Mouse (Mus musculus) CH12.LX (cell line): Measurements from ENCODE around the gene Blvra. TPM values are rescaled to one million over a fixed set of nuclear protein-coding genes. Genes with fewer than 3 reads are reported as not detected.

Experiments used
- DNase-seq: peaks from one replicate; pipeline ENCODE4 v3.0.0-alpha.2; 2013; ENCODE audit errors: extremely low read depth
- H3K27ac ChIP-seq: 2 replicates; pipeline ENCODE4 v1.5.1; 2012; ENCODE audit warnings: low read depth, mild to moderate bottlenecking, control low read depth, moderate library complexity; ENCODE audit not compliant: insufficient read depth
- H3K27me3 ChIP-seq: replicated peaks from 2 replicates; pipeline ENCODE3; 2012; ENCODE audit warnings: inconsistent platforms
- H3K36me3 ChIP-seq, 2 experiments: replicated peaks in 1 of 2; 2 replicates each; pipeline versions ENCODE3 to v1.6.1; 2012; ENCODE audit warnings: inconsistent platforms in 1 of 2, low read length in 1 of 2, mild to moderate bottlenecking in 1 of 2, mixed read lengths in 1 of 2, moderate library complexity in 1 of 2; ENCODE audit not compliant: control insufficient read depth in 1 of 2, insufficient read depth in 1 of 2
- H3K4me1 ChIP-seq, 2 experiments: 2 replicates each; pipeline ENCODE4 v1.6.1; 2012; ENCODE audit warnings: inconsistent platforms in 1 of 2, moderate library complexity in 1 of 2; ENCODE audit not compliant: insufficient read depth in 2 of 2, control insufficient read depth in 1 of 2
- H3K4me2 ChIP-seq: 2 replicates; pipeline ENCODE4 v1.6.1; 2012; ENCODE audit warnings: low read depth, mild to moderate bottlenecking, control low read depth; ENCODE audit not compliant: poor library complexity, insufficient read depth, severe bottlenecking
- H3K4me3 ChIP-seq, 3 experiments: fragments of 150-350 bp in 1 of 3; sonication (generic) in 1 of 3; replicated peaks in 1 of 3; 2 replicates each; pipeline versions ENCODE3 to v1.5.1; 2011 to 2012; ENCODE audit warnings: low read depth in 2 of 3, low read length in 2 of 3, mild to moderate bottlenecking in 2 of 3, moderate library complexity in 2 of 3, control low read depth in 1 of 3, improper control_type of control experiment in 1 of 3, inconsistent platforms in 1 of 3, mixed read lengths in 1 of 3; ENCODE audit not compliant: poor library complexity in 1 of 3
- H3K79me2 ChIP-seq: replicated peaks from 2 replicates; pipeline ENCODE4 v1.6.1; 2012; ENCODE audit warnings: mild to moderate bottlenecking, moderate library complexity; ENCODE audit not compliant: control insufficient read depth, poor library complexity, insufficient read depth, severe bottlenecking; ENCODE audit errors: extremely low read depth
- H3K9ac ChIP-seq: 2 replicates; pipeline ENCODE4 v1.6.1; 2012; ENCODE audit warnings: low read depth, mild to moderate bottlenecking, control low read depth, moderate library complexity; ENCODE audit not compliant: insufficient read depth
- H3K9me3 ChIP-seq: replicated peaks from 2 replicates; pipeline ENCODE3; 2012; ENCODE audit warnings: low read length, inconsistent platforms, mixed read lengths
- CHD1 ChIP-seq: IDR thresholded peaks from 2 replicates; pipeline ENCODE4 v1.6.1; 2012; ENCODE audit warnings: low read depth, low read length, improper control_type of control experiment, inconsistent platforms
- CHD2 ChIP-seq: IDR thresholded peaks from 2 replicates; pipeline ENCODE4 v1.6.1; 2011; ENCODE audit warnings: low read length, improper control_type of control experiment
- E2F4 ChIP-seq: IDR thresholded peaks from 2 replicates; pipeline ENCODE4 v1.6.1; 2011; ENCODE audit warnings: low read depth, low read length, improper control_type of control experiment; ENCODE audit not compliant: insufficient replicate concordance
- ELF1 ChIP-seq: IDR thresholded peaks from 2 replicates; pipeline ENCODE4 v1.6.1; 2014; ENCODE audit warnings: low read depth, mild to moderate bottlenecking, inconsistent platforms, low read length, improper control_type of control experiment
- GABPA ChIP-seq: IDR thresholded peaks from 2 replicates; pipeline ENCODE4 v1.6.1; 2012; ENCODE audit warnings: low read depth, low read length, improper control_type of control experiment, inconsistent platforms; ENCODE audit not compliant: insufficient replicate concordance
- HCFC1 ChIP-seq: IDR thresholded peaks from 2 replicates; pipeline ENCODE4 v1.6.1; 2012; ENCODE audit warnings: low read depth, mild to moderate bottlenecking, inconsistent platforms, low read length, improper control_type of control experiment
- IRF4 ChIP-seq: IDR thresholded peaks from 2 replicates; pipeline ENCODE4 v1.6.1; 2014; ENCODE audit warnings: low read depth, mild to moderate bottlenecking, inconsistent platforms, low read length, improper control_type of control experiment
- JUN ChIP-seq: IDR thresholded peaks from 2 replicates; pipeline ENCODE4 v1.6.1; 2011; ENCODE audit warnings: low read depth, mild to moderate bottlenecking, low read length, improper control_type of control experiment, moderate library complexity; ENCODE audit not compliant: insufficient read depth
- KAT2A ChIP-seq: IDR thresholded peaks from 2 replicates; pipeline ENCODE4 v1.6.1; 2012; ENCODE audit warnings: low read length, improper control_type of control experiment, inconsistent platforms; ENCODE audit not compliant: insufficient replicate concordance
- MAFK ChIP-seq: IDR thresholded peaks from 2 replicates; pipeline ENCODE4 v1.6.1; 2011; ENCODE audit warnings: low read length, improper control_type of control experiment; ENCODE audit not compliant: insufficient replicate concordance
- MAZ ChIP-seq: IDR thresholded peaks from 2 replicates; pipeline ENCODE4 v1.6.1; 2012; ENCODE audit warnings: low read depth, mild to moderate bottlenecking, inconsistent platforms, low read length, improper control_type of control experiment, moderate library complexity
- MEF2A ChIP-seq: IDR thresholded peaks from 2 replicates; pipeline ENCODE4 v1.6.1; 2014; ENCODE audit warnings: low read depth, mild to moderate bottlenecking, inconsistent platforms, low read length, improper control_type of control experiment, borderline replicate concordance
- NELFE ChIP-seq: IDR thresholded peaks from 2 replicates; pipeline ENCODE4 v1.6.1; 2011; ENCODE audit warnings: low read depth, low read length, improper control_type of control experiment
- PAX5 ChIP-seq: IDR thresholded peaks from 2 replicates; pipeline ENCODE4 v1.6.1; 2012; ENCODE audit warnings: low read length, inconsistent platforms, mixed read lengths
- POLR2A ChIP-seq: IDR thresholded peaks from 2 replicates; pipeline ENCODE4 v1.6.1; 2011; ENCODE audit warnings: low read depth, mild to moderate bottlenecking, improper control_type of control experiment, low read length
- POLR2AphosphoS2 ChIP-seq: IDR thresholded peaks from 2 replicates; pipeline ENCODE4 v1.6.1; 2011; ENCODE audit warnings: low read depth, low read length, improper control_type of control experiment
- SIN3A ChIP-seq: IDR thresholded peaks from 2 replicates; pipeline ENCODE4 v1.6.1; 2012; ENCODE audit warnings: low read length, improper control_type of control experiment, inconsistent platforms
- TBP ChIP-seq: conservative IDR thresholded peaks from 2 replicates; pipeline ENCODE4 v1.6.1; 2011; ENCODE audit warnings: low read depth, low read length, improper control_type of control experiment
- TCF12 ChIP-seq: IDR thresholded peaks from 2 replicates; pipeline ENCODE4 v1.6.1; 2014; ENCODE audit warnings: low read depth, mild to moderate bottlenecking, inconsistent platforms, low read length, improper control_type of control experiment
- UBTF ChIP-seq: IDR thresholded peaks from 2 replicates; pipeline ENCODE4 v1.6.1; 2012; ENCODE audit warnings: low read depth, mild to moderate bottlenecking, inconsistent platforms, low read length, improper control_type of control experiment, moderate library complexity
- USF1 ChIP-seq: IDR thresholded peaks from 2 replicates; pipeline ENCODE4 v1.6.1; 2014; ENCODE audit warnings: low read depth, mild to moderate bottlenecking, inconsistent platforms, low read length, improper control_type of control experiment
- USF2 ChIP-seq: conservative IDR thresholded peaks from 2 replicates; pipeline ENCODE4 v1.6.1; 2011; ENCODE audit warnings: low read depth, low read length, improper control_type of control experiment
- ZKSCAN1 ChIP-seq: IDR thresholded peaks from 2 replicates; pipeline ENCODE4 v1.6.1; 2012; ENCODE audit warnings: low read depth, inconsistent platforms, low read length, improper control_type of control experiment, borderline replicate concordance
- ZMIZ1 ChIP-seq: IDR thresholded peaks from 2 replicates; pipeline ENCODE4 v1.6.1; 2012; ENCODE audit warnings: low read depth, mild to moderate bottlenecking, inconsistent platforms, low read length, improper control_type of control experiment
- dilution Hi-C: fragments of 300-500 bp; cut with MboI; formaldehyde crosslinking; loops from 2 replicates; pipeline ENCODE4 v1.14.3; 2020; ENCODE audit warnings: low sequenced_read_pairs; ENCODE audit not compliant: extremely low pct_unique_long_range_greater_than_20kb, extremely low pct_ligation_motif_present
- in situ Hi-C: fragments of 300-500 bp; cut with MboI; formaldehyde crosslinking; loops from 3 replicates; pipeline ENCODE4 v1.14.3; 2019; ENCODE audit warnings: low sequenced_read_pairs, low pct_ligation_motif_present, low pct_unique_long_range_greater_than_20kb, mixed read lengths
- polyA plus RNA-seq: library from polyadenylated mRNA; unstranded; fragments of >175 nt; gene quantifications from 2 replicates; pipeline ENCODE4 v1.2.1, GENCODE M21; 2012; ENCODE audit warnings: low read depth; ENCODE audit not compliant: insufficient read length
- total RNA-seq, 2 experiments: library from RNA; depleted of rRNA; stranded (reverse); fragments of 300-350 nt in 1 of 2; fragments of >200 nt in 1 of 2; gene quantifications; 2 replicates each; pipeline ENCODE4 v1.2.3; 2012 to 2014

The Blvra gene
- total and polyA plus RNA-seq, 3 experiments = 38.4 to 69.0 (median 44.4) TPM

DNA sequence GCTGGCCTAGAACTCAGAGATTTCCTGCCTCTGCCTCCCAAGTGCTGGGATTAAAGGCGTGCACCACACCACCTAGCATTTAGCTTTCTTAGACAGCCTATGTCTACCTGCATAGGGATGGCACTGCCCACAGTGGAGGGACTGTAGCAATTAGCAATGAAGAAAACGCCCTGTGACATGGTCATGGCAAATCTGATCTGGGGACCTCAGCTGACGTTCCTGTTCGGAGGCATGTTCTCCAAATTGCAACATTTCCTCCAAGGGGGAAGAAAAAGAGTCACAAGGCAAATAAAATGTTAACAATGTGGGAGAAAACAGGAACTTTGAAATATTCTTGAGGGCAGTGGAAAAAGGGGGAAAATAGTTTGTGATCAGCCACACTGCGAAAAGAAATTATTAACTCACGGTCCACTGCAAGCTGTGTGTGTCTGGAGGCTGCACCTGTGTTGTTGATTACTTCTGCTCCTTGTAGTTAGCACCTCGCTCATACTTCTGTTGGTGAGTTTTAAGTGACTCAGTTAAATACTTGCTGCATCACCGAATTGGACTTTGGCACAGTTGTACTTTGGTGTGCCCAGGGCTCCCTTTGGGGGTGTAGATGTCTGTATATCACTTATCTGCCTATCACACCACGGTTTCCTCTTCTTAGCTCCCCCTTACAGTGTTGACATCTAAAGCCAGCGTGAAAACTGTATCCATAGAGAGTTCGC is 9.6 kb downstream of the Blvra start:
- Histone ChIP-seq H3K4me2 (no peak overlapping the region), H3K4me1 (peaks cover 0 to 28% of the 10 kb centered on the region in 2 experiments; a peak in 2 of 4 replicates), H3K9ac (no peak overlapping the region), H3K4me3 (no peak overlapping the region), H3K79me2 (no peaks in the 10 kb centered on the region), H3K27me3 (no peaks in the 10 kb centered on the region), H3K36me3 (peaks cover 11 to 39% of the 10 kb centered on the region in 2 experiments), H3K27ac (no peak overlapping the region), H3K9me3 (peaks cover 5% of the 10 kb centered on the region)
- in situ Hi-C loops (no loop called here), dilution Hi-C loops (no loop called here)
- no peak for DNase-seq
- TF ChIP-seq MEF2A = no peak
- TF ChIP-seq TCF12 = no peak
- TF ChIP-seq ZMIZ1 = no peak
- no peak for TF ChIP-seq NELFE
- TF ChIP-seq JUN = no peak
- no peak for TF ChIP-seq UBTF
- no peak for TF ChIP-seq KAT2A
- no peak for TF ChIP-seq MAFK
- TF ChIP-seq CHD2 = no peak
- no peak for TF ChIP-seq GABPA

DNA sequence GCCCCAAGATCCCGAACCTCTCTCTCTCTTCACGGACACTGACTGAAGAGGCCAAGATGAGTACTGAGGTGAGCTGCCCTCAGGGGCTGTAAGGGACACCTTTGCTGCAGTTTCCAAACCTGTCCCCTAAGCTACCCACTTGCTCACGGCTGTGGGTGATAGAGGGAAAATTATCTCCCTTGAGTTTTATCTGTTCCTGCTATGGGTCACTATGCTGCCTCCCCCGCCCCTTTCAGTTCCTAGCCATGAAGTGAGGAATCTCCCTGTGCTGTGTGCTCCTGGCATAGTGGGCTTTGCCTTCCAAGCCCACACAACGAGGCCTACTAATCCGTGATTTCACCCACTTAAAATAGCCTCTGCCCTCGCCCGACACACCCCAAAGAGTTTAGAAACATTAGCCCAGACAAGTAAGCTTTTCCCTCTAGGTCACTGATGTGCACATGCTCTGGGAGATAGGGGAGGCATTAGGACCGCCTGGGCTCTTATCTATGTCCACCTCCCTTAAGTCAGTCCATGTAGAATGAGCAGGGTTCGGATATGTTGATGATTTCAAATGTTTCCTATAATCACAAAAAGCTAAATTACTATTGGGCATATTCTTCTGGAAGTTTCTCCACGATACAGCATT is 10.2 kb downstream of the Blvra start:
- Histone ChIP-seq H3K4me2 (no peak overlapping the region), H3K36me3 (peaks cover 11 to 44% of the 10 kb centered on the region in 2 experiments), H3K27ac (no peak overlapping the region), H3K4me1 (peaks cover 0 to 28% of the 10 kb centered on the region in 2 experiments; a peak in 2 of 4 replicates), H3K27me3 (no peaks in the 10 kb centered on the region), H3K79me2 (no peaks in the 10 kb centered on the region), H3K9me3 (peaks cover 5% of the 10 kb centered on the region), H3K9ac (no peak overlapping the region), H3K4me3 (no peak overlapping the region)
- DNase-seq = no peak
- in situ Hi-C loops = no loop called here
- dilution Hi-C loops = no loop called here
- no peak for TF ChIP-seq KAT2A
- no peak for TF ChIP-seq POLR2AphosphoS2
- no peak for TF ChIP-seq HCFC1
- no peak for TF ChIP-seq IRF4
- no peak for TF ChIP-seq ZKSCAN1
- no peak for TF ChIP-seq PAX5
- TF ChIP-seq TBP = no peak
- no peak for TF ChIP-seq CHD1
- no peak for TF ChIP-seq USF1
- no peak for TF ChIP-seq MAZ
- no peak for TF ChIP-seq POLR2A
- no peak for TF ChIP-seq GABPA
- TF ChIP-seq ELF1 = no peak
- no peak for TF ChIP-seq E2F4
- TF ChIP-seq USF2 = no peak
- no peak for TF ChIP-seq SIN3A
- TF ChIP-seq TCF12 = no peak
